Mouse (Mus musculus): ENCODE measurements around the gene Trp53tg5.
A peak's percentile ranks its signal among the peaks of the same experiment; 100 is the strongest.

Trp53tg5 gene

GRCm38 (mm10) chr2:164448921-164449320, 24.6 kb downstream of the Trp53tg5 start:
- no peak for DNase-seq

DNA sequence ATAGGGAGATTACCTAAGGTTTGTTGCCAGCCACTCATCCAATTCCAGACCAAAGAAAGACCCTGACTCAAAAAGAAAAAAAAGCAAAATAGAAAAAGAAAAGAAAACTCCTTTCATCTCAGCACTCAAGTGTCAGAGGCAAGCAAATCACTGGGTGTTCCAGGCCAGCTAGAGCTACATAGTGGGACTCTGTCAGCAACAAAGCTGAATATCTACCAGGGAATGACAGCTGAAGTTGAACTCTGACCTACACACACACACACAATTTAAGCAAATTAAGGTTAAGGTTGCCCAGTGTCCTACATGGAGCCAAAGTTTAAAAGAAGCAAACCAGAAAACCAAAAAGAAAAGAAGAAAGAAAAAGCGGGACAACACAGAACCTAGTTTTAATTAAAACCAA, 25.4 kb downstream of the Trp53tg5 start:
- DNase-seq = no peak

DNA sequence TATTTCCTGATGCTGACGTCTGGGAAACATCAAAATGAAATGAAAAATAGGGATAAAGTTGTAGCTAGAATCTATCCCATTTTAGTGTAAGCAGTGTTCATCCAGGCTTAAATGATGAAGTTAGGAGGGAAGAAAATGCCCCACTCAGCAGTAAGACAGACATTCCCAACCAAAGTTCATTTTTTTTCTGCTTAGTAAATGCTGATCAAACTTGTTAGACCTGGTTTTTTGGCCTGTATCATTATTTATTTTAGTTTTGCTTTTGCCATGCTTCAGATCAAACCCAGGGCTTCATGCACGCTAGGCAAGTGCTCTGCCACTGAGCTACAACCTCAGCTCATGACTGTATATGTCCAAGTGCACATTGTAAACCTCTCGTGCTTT, 27.4 kb downstream of the Trp53tg5 start:
- DNase-seq = no peak

- DNase-seq = no peak
Observed at GRCm38 (mm10) chr2:164445399-164446085, 28.0 kb downstream of the Trp53tg5 start.

DNA sequence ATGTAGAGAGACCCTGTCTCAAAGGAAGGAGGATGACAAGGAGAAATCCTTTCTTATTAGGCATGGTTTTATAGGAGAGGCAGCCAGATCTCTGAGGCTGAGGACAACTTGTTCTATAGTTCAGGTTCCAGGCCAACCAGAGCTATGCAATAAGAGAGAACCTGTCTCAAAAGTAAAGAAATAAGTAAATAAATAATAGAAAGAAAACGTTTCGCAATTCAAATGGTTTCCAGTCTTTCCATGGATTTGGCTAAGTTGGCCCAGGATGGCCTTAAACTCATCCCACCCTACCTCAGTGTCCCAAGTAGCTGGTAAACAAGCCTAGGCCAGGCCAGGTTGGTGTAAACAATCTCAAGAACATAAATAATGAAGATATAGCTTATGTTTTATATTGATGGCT, 28.8 kb downstream of the Trp53tg5 start:
- no peak for DNase-seq

GRCm38 (mm10) chr2:164443460-164444000, 30.0 kb downstream of the Trp53tg5 start, which contains the start of gene Sdc4:
Gene Sdc4, minus strand, starts transcription at chr2:164443887.
- DNase-seq = no peak

GRCm38 (mm10) chr2:164443051-164443437, 30.5 kb downstream of the Trp53tg5 start:
- peak; percentile 57 to 62 for DNase-seq

DNA sequence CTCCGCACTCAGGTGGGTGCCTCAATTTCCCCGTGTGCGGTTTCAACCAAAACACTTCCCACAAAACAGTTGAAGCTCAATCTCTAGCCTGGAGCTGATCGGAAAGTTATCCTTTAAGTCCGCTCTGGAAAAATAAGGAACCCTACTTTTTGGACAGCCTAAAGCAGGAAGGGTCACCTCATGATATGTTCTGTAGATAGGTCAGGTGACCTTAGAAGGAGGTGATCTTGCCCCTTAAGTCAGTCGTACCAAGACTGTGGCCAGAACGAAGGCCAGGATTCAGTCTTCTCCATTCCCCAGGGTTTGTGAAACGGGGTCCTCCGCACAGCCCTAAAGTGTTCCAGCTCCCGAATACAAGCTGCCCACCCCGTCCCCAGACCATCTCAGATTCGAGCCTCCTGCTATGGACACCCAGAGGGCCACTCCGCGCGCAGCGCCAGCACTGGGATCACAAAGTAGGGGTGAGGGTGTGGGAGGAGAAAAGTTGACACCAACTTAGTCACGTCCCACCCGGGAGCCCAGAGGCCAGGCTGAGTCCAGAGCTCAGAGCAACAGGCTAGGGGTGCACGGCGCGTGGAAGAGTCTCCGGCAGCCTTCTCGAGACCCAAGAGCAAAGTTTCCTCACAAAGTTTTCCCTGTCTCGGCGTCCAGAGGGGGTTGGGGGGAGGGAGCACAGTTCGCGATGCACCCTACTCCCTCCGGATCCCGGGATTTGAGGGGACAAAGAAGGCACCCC, 31.0 kb downstream of the Trp53tg5 start:
- no peak for DNase-seq

DNA sequence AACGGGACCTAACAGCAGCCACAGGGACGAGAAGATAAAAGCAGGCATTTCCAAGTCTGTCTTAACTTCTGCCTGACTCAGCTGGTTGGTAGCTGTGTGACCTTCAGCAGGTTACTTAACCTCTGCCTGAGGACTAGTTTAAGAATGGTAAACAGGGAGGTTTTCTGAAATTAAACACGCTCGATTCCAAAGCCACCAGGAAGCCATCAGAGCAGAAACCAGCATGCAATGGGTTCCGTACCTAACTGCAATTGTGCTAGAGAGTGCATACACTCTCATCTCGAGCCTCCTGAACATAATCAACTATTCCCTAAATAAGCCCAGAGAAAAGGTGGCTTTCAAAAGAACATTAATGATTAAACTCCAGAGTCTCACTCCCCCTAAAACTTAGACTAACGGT, 31.8 kb downstream of the Trp53tg5 start:
- DNase-seq = no peak

DNA sequence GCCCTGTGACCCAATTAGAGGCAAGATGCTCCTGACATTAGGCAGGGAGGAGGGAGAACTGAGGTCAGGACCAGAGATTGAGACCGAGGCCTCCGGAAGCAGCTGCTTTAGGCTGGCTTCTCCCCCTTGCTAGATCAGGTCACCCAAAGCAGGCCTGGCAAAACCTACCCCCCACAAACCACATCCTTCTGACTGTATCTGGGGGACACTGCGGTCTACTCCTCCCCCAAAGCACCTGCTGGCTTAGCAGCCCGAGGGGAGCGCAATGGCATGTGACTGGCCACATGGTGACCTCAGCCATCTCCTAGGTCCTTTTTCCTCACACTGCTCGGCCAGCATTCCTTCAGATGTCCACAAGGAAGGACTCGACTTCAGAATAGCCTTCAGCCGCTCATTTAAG, 32.4 kb downstream of the Trp53tg5 start:
- peak; percentile 55 to 72 for DNase-seq

DNA sequence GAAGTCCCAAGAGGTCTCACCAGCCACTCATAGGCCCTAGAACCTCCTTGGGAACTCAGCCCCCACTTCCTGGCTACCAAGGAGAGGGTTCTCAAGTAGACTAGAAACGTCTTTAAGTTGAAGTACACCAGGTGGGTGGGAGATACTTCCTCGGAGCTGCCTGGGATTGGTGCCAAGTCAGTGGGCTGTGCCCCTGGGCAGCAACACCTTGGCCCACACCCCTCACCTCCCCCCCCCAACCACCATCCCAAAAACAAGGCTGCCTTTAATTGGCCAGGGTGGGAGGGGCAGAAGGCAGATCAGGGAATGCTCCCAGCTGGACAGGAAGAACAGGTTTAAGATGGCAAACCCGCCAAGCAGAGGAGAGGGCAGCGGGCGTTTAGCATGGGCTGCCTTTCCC, 33.2 kb downstream of the Trp53tg5 start:
- DNase-seq = no peak

DNA sequence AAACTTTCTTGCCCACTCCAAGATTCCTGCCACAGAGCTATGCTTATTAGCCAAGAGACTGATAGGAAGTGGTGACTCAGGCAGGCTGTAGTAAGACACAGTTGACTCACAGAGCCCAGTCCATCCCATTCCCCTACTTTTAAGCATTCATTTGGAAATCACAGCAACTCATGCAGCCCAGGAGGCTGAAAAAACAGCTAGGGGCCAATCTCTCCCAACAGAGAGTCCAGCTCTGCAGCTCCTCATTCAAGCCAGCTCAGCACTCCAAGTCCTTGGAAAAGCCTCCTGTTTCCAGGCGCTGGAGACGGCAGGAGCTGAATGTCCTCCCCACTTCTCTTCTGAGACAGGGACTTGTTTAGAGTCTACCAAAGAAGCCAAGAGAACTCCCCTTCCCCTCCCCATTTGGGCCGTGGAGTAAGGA, 34.5 kb downstream of the Trp53tg5 start:
- no peak for DNase-seq

- no peak for DNase-seq
Observed at GRCm38 (mm10) chr2:164438257-164438656, 35.3 kb downstream of the Trp53tg5 start.

GRCm38 (mm10) chr2:164437710-164438109, 35.8 kb downstream of the Trp53tg5 start:
- DNase-seq = no peak

DNA sequence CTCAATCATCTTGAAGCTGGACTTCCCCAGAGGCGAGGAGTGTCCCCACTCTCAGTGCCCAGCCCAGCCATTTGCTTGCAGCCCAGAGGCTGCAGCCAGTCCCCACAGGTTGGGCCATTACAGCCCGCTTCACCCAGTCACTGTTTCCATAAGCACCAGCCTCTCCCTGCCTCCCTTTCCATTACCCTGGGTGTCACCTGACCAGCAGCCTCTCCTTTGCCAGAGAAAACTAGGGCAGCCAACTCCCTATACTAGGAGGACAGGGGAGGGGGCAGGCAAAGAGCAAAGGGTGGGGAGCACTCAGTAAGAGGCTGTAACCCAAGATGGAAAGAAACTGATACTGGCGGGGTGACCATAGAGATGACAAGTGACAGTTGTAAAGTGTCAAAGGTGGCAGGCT, 36.6 kb downstream of the Trp53tg5 start:
- DNase-seq = no peak

DNA sequence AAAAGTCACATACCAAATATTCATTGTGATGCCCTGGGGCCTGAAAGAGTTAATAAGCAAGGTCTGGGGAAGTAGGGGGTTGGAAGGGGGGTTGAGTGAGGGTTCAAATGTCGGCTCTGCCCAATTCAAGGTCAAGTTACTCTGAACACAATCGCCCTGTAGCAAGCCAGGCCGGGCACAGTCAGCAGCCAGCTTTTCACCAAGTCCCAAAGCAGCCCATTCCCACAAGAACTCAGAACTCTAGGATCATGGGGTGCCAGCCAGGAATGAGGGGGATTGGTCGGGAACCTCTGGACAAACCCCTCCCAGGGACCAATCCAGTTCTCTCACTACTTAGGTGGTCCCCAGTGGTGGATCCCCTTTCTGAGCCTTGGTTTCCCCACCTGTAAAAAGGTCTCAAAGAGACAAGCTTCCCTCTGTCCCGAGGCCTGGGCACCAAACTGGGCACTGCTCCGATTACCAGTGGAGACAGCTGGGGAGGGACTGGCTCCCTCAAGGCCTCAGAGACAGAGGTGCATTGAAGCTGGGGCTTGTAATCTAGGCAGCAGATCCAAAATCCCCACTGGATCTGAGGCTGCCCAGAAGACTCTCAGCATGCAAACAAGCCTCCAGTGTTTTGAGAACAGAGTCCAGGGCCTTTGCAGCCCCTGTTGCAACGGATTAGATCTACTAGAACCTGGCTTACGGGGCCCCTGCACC, 37.2 kb downstream of the Trp53tg5 start:
- DNase-seq = no peak

GRCm38 (mm10) chr2:164435216-164436090, 38.1 kb downstream of the Trp53tg5 start:
- no peak for DNase-seq

GRCm38 (mm10) chr2:164434681-164435080, 38.8 kb downstream of the Trp53tg5 start:
- DNase-seq = no peak

DNA sequence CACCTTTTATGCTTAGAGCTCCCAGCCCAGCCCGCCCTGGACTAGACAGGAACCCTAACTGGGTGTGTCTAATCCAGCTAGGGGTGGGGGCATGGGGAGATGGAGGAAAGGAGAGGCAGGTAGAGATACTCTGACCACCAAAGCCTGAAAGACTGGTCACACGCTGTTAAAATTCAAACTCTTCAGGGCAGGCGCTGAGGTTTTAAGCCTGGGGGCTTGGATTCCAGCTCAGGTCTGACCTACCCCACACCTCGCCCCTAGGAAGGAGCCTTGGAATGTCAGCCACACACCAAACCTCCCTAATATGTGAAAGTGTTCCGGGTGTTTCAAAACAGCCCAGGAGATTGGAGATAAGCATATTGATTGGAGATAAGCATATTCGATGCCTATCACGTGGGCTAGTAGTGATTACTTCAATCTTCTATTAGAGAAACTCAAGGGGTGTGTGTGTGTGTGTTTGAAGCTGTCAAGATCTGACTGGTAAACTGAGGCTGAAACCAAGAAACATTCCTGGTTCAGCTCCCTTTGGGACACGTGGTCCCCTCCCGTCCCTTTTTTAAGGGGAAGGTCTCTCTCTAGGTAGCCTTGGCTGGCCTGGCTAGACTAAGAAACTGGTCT, 40.1 kb downstream of the Trp53tg5 start:
- DNase-seq = no peak

- no peak for DNase-seq
Observed at GRCm38 (mm10) chr2:164432541-164433191, 40.9 kb downstream of the Trp53tg5 start.

DNA sequence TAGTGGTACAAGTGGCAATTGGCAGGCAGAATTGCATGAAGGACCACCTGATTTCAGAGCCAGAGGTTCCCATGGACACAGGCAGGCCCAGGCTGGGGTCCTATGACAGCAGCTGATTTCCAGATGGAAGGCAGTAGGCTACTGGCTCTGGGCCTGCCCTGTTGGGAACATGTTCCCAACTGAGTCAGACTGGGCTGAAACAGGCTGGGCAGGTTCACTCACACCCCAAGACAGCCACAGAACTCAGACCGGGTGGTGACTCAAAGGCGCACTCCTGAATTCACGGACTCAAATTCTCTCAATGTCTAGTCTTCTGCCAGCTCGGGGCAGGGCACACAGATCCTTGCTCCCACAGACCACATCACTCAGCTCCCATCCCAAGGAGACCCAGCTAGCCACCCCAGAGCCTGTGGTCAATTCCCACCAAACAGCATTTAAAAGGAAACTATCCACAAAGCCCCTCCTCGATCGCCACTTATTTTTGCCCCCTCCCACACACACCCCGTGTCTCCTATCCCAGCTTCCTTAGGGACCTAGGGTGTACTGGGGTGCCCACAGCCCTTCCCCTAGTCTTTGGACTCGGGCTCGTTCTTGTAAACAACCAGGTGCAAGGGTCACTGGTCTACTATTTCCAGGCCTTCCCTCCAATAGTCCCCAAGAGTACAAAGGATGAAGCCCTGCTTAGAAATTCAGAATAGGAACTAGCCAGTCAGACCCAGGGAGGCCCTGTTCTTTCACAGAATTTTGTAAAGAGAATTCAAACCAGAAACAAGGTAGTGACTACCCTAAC, 41.7 kb downstream of the Trp53tg5 start:
- no peak for DNase-seq
